Mouse (Mus musculus): ENCODE measurements around the gene Exoc3l4. TPM values are rescaled to one million over a fixed set of nuclear protein-coding genes. Genes with fewer than 3 reads are reported as not detected.

Exoc3l4 gene
- total and polyA plus RNA-seq, 3 experiments, result 0.04 to 0.17 TPM; not detected in 1

DNA sequence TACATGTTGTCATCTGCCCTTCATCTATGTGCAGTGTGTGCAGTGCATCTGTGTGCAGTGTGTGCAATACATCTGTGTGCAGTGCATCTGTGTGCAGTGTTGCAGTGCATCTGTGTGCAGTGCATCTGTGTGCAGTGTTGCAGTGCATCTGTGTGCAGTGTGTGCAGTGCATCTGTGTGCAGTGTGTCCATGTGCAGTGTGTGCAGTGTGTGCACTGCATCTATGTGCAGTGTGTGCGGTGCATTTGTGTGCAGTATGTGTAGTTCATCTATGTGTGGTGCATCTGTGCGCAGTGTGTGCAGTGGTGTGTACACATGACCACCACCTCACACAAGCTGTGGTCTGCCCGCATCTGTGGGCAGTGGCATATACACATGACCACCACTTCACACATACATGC lies 49.6 kb downstream of the Exoc3l4 start:
- no peaks in the 10 kb centered on the region for H3K9me3 ChIP-seq (replicated peaks; ENCODE audit: insufficient read depth, low read length)
- peaks cover 2 to 12% of the 10 kb centered on the region in 2 experiments for H3K27me3 ChIP-seq (ENCODE audit: control insufficient read depth in 1 of 2, insufficient read depth in 2 of 2, low read length in 2 of 2)
- TF ChIP-seq GATA1 (IDR thresholded peaks at IDR 0.05; ENCODE audit: low read depth, low read length) (no peak), MYB (IDR thresholded peaks at IDR 0.05; ENCODE audit: low read depth, low read length) (no peak), ZC3H11A (IDR thresholded peaks at IDR 0.05; ENCODE audit: low read depth, low read length) (no peak), TCF12 (IDR thresholded peaks at IDR 0.05; ENCODE audit: low read depth, low read length) (no peak), POLR2AphosphoS5 (IDR thresholded peaks at IDR 0.05; ENCODE audit: borderline replicate concordance, low read depth, low read length) (peak; percentile 84; the same call in 1 of the 2 replicates)
- H3K27ac ChIP-seq (ENCODE audit: control insufficient read depth, low read depth, low read length), result no peak overlapping the region
- no peak overlapping the region for H3K4me3 ChIP-seq (ENCODE audit: control insufficient read depth in 1 of 2, insufficient read depth in 1 of 2, low read depth in 2 of 2, low read length in 2 of 2)
- DNase-seq (ENCODE audit: low read depth, low spot score), result no peak
- H3K79me2 ChIP-seq (ENCODE audit: control insufficient read depth, insufficient read depth, low read length, poor library complexity), result no peaks in the 10 kb centered on the region
- H3K9ac ChIP-seq (ENCODE audit: control insufficient read depth, low read depth, low read length, poor library complexity, severe bottlenecking), result no peak overlapping the region
- H3K4me1 ChIP-seq (ENCODE audit: control insufficient read depth in 1 of 2, insufficient read depth in 2 of 2, low read length in 2 of 2), result no peaks in the 10 kb centered on the region
- no peaks in the 10 kb centered on the region for H3K36me3 ChIP-seq (ENCODE audit: control insufficient read depth in 1 of 2, insufficient read depth in 2 of 2, low read length in 2 of 2)

DNA sequence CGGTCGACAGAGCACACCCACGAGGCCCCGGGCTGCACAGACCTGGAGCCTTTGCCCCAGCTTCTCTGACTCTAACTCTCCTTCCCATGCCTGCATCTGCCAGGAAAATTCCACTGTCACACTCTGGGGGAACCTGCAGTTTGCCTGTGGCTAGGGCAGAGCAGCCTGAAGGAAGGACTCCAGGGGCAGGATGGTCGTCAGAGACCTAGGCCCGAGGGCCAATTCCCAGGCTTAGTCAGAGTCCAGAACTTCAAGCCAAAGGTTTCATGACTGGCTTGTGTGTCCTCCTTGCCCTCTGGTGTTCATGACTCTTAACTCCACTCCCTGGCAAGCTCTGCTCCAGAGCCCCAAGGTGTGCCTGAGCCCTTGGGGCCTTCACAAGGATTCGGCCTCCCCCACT lies 51.4 kb downstream of the Exoc3l4 start:
- Histone ChIP-seq H3K27ac (ENCODE audit: control insufficient read depth, low read depth, low read length) (no peak overlapping the region), H3K79me2 (ENCODE audit: control insufficient read depth, insufficient read depth, low read length, poor library complexity) (no peaks in the 10 kb centered on the region), H3K4me1 (ENCODE audit: control insufficient read depth in 1 of 2, insufficient read depth in 2 of 2, low read length in 2 of 2) (no peaks in the 10 kb centered on the region), H3K9me3 (replicated peaks; ENCODE audit: insufficient read depth, low read length) (no peaks in the 10 kb centered on the region), H3K9ac (ENCODE audit: control insufficient read depth, low read depth, low read length, poor library complexity, severe bottlenecking) (no peak overlapping the region), H3K27me3 (ENCODE audit: control insufficient read depth in 1 of 2, insufficient read depth in 2 of 2, low read length in 2 of 2) (peaks cover 2 to 15% of the 10 kb centered on the region in 2 experiments), H3K36me3 (ENCODE audit: control insufficient read depth in 1 of 2, insufficient read depth in 2 of 2, low read length in 2 of 2) (no peaks in the 10 kb centered on the region), H3K4me3 (ENCODE audit: control insufficient read depth in 1 of 2, insufficient read depth in 1 of 2, low read depth in 2 of 2, low read length in 2 of 2) (no peak overlapping the region)
- no peak for DNase-seq (ENCODE audit: low read depth, low spot score)
- TF ChIP-seq USF2 (IDR thresholded peaks at IDR 0.05; ENCODE audit: borderline replicate concordance in 1 of 2, insufficient read depth in 1 of 2, low read depth in 1 of 2, low read length in 2 of 2) (no peak), RCOR1 (IDR thresholded peaks at IDR 0.05; ENCODE audit: low read depth, low read length) (no peak), MYB (IDR thresholded peaks at IDR 0.05; ENCODE audit: low read depth, low read length) (no peak), TBP (IDR thresholded peaks at IDR 0.05; ENCODE audit: low read depth, low read length) (no peak), MXI1 (IDR thresholded peaks at IDR 0.05; ENCODE audit: low read depth, low read length) (no peak), POLR2A (IDR thresholded peaks at IDR 0.05; ENCODE audit: control insufficient read depth in 1 of 2, insufficient read depth in 1 of 2, low read depth in 1 of 2, low read length in 2 of 2, poor library complexity in 1 of 2) (no peak), HCFC1 (IDR thresholded peaks at IDR 0.05; ENCODE audit: low read depth, low read length) (no peak), POLR2AphosphoS5 (IDR thresholded peaks at IDR 0.05; ENCODE audit: borderline replicate concordance, low read depth, low read length) (no peak), ZC3H11A (IDR thresholded peaks at IDR 0.05; ENCODE audit: low read depth, low read length) (no peak), E2F4 (IDR thresholded peaks at IDR 0.05; ENCODE audit: borderline replicate concordance, low read depth, low read length) (no peak), ZNF384 (IDR thresholded peaks at IDR 0.05; ENCODE audit: low read depth, low read length) (no peak), KAT2A (conservative IDR thresholded peaks at IDR 0.05; ENCODE audit: low read depth, low read length) (no peak), CHD1 (IDR thresholded peaks at IDR 0.05; ENCODE audit: low read depth, low read length) (no peak), MAFK (IDR thresholded peaks at IDR 0.05; ENCODE audit: borderline replicate concordance, low read depth, low read length) (no peak), TAL1 (IDR thresholded peaks at IDR 0.05; ENCODE audit: low read length) (no peak), MAZ (IDR thresholded peaks at IDR 0.05; ENCODE audit: low read depth, low read length) (no peak), JUND (IDR thresholded peaks at IDR 0.05; ENCODE audit: low read depth, low read length) (no peak), CHD2 (IDR thresholded peaks at IDR 0.05; ENCODE audit: low read length) (no peak), SMC3 (IDR thresholded peaks at IDR 0.05; ENCODE audit: low read depth, low read length) (no peak)
